Mouse (Mus musculus): ENCODE results near the gene Rnase2b. TPM values are rescaled to one million over a fixed set of nuclear protein-coding genes. Genes with fewer than 3 reads are reported as not detected.

Rnase2b gene
- polyA plus RNA-seq, 1 experiment, result not detected

GRCm38 (mm10) chr14:51128775-51129623 is 33.1 kb upstream of the Rnase2b start:
- TF ChIP-seq EP300 (IDR thresholded peaks at IDR 0.05; ENCODE audit: insufficient read depth, low read depth, low read length) (no peak), CTCF (IDR thresholded peaks at IDR 0.05; ENCODE audit: low read depth, low read length) (no peak), POLR2A (IDR thresholded peaks at IDR 0.05; ENCODE audit: insufficient read depth, low read length) (no peak)
- no peaks in the 10 kb centered on the region for H3K36me3 ChIP-seq (ENCODE audit: control insufficient read depth, insufficient read depth, low read length, poor library complexity, severe bottlenecking)

GRCm38 (mm10) chr14:51129624-51129975 is 32.5 kb upstream of the Rnase2b start:
- no peak for TF ChIP-seq POLR2A (IDR thresholded peaks at IDR 0.05; ENCODE audit: insufficient read depth, low read length)
- no peak for TF ChIP-seq CTCF (IDR thresholded peaks at IDR 0.05; ENCODE audit: low read depth, low read length)
- no peak for TF ChIP-seq EP300 (IDR thresholded peaks at IDR 0.05; ENCODE audit: insufficient read depth, low read depth, low read length)

More at GRCm38 (mm10) chr14:51128775-51129623, 33.1 kb upstream of the Rnase2b start:
- Histone ChIP-seq H3K4me3 (ENCODE audit: low read depth, low read length) (no peak overlapping the region), H3K4me1 (ENCODE audit: control insufficient read depth, insufficient read depth, low read length) (no peaks in the 10 kb centered on the region), H3K27ac (ENCODE audit: insufficient read depth, low read length) (no peak overlapping the region), H3K27me3 (ENCODE audit: control insufficient read depth, insufficient read depth, low read length, poor library complexity, severe bottlenecking) (no peaks in the 10 kb centered on the region), H3K9me3 (replicated peaks; ENCODE audit: control insufficient read depth, insufficient read depth, low read length, poor library complexity, severe bottlenecking) (no peaks in the 10 kb centered on the region), H3K9ac (ENCODE audit: low read depth, poor library complexity, severe bottlenecking) (no peak overlapping the region)

GRCm38 (mm10) chr14:51130315-51130940 is 31.6 kb upstream of the Rnase2b start:
- no peaks in the 10 kb centered on the region for H3K27me3 ChIP-seq (ENCODE audit: control insufficient read depth, insufficient read depth, low read length, poor library complexity, severe bottlenecking)
- TF ChIP-seq POLR2A (IDR thresholded peaks at IDR 0.05; ENCODE audit: insufficient read depth, low read length), result no peak
- no peak for TF ChIP-seq CTCF (IDR thresholded peaks at IDR 0.05; ENCODE audit: low read depth, low read length)
- no peak for TF ChIP-seq EP300 (IDR thresholded peaks at IDR 0.05; ENCODE audit: insufficient read depth, low read depth, low read length)

More at GRCm38 (mm10) chr14:51129624-51129975, 32.5 kb upstream of the Rnase2b start:
- H3K4me1 ChIP-seq (ENCODE audit: control insufficient read depth, insufficient read depth, low read length), result no peaks in the 10 kb centered on the region
- no peak overlapping the region for H3K9ac ChIP-seq (ENCODE audit: low read depth, poor library complexity, severe bottlenecking)
- H3K9me3 ChIP-seq (replicated peaks; ENCODE audit: control insufficient read depth, insufficient read depth, low read length, poor library complexity, severe bottlenecking), result no peaks in the 10 kb centered on the region
- H3K4me3 ChIP-seq (ENCODE audit: low read depth, low read length), result no peak overlapping the region
- H3K36me3 ChIP-seq (ENCODE audit: control insufficient read depth, insufficient read depth, low read length, poor library complexity, severe bottlenecking), result no peaks in the 10 kb centered on the region
- H3K27me3 ChIP-seq (ENCODE audit: control insufficient read depth, insufficient read depth, low read length, poor library complexity, severe bottlenecking), result no peaks in the 10 kb centered on the region
- H3K27ac ChIP-seq (ENCODE audit: insufficient read depth, low read length), result no peak overlapping the region

DNA sequence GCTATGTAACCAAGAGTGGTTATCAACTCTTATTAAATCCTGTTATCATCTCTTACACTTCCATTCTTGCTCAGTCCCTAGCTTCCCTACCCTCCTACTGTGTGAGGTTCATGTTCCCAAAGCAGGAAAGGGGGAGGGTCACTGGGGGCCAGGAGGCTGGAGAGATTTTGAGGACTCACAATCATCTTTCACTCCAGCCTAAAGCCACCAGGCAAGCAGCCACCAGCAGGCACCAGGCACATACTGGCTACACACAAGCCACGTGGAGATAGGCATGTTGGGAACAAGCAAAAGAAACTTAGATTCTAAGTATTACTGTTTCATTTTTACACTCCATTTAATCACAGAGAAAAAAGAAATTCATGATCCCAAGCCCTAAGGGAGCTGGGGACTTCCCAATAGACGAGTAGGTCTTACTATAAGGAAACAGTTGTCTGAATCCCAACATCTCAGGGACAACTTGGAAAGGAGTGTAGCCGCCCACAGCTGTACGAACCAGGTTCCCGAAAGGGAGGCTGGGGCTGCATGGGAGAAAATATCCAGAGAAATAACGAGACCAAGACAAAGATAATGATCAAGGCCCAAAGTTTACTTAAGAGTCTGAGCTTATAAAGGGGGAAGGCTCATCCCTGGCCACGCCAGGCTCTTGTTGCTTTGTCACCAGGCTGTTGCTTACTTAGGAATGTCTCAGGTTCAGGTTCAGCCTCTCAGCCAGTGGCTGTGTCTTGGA is 30.8 kb upstream of the Rnase2b start:
- Histone ChIP-seq H3K4me3 (ENCODE audit: low read depth, low read length) (no peak overlapping the region), H3K9ac (ENCODE audit: low read depth, poor library complexity, severe bottlenecking) (no peak overlapping the region), H3K36me3 (ENCODE audit: control insufficient read depth, insufficient read depth, low read length, poor library complexity, severe bottlenecking) (no peaks in the 10 kb centered on the region), H3K27ac (ENCODE audit: insufficient read depth, low read length) (no peak overlapping the region), H3K4me1 (ENCODE audit: control insufficient read depth, insufficient read depth, low read length) (no peaks in the 10 kb centered on the region), H3K9me3 (replicated peaks; ENCODE audit: control insufficient read depth, insufficient read depth, low read length, poor library complexity, severe bottlenecking) (no peaks in the 10 kb centered on the region), H3K27me3 (ENCODE audit: control insufficient read depth, insufficient read depth, low read length, poor library complexity, severe bottlenecking) (no peaks in the 10 kb centered on the region)
- TF ChIP-seq POLR2A (IDR thresholded peaks at IDR 0.05; ENCODE audit: insufficient read depth, low read length) (no peak), CTCF (IDR thresholded peaks at IDR 0.05; ENCODE audit: low read depth, low read length) (no peak), EP300 (IDR thresholded peaks at IDR 0.05; ENCODE audit: insufficient read depth, low read depth, low read length) (no peak)

More at GRCm38 (mm10) chr14:51130315-51130940, 31.6 kb upstream of the Rnase2b start:
- H3K9me3 ChIP-seq (replicated peaks; ENCODE audit: control insufficient read depth, insufficient read depth, low read length, poor library complexity, severe bottlenecking), result no peaks in the 10 kb centered on the region
- H3K36me3 ChIP-seq (ENCODE audit: control insufficient read depth, insufficient read depth, low read length, poor library complexity, severe bottlenecking), result no peaks in the 10 kb centered on the region
- H3K4me1 ChIP-seq (ENCODE audit: control insufficient read depth, insufficient read depth, low read length), result no peaks in the 10 kb centered on the region
- no peak overlapping the region for H3K9ac ChIP-seq (ENCODE audit: low read depth, poor library complexity, severe bottlenecking)
- H3K27ac ChIP-seq (ENCODE audit: insufficient read depth, low read length), result no peak overlapping the region
- no peak overlapping the region for H3K4me3 ChIP-seq (ENCODE audit: low read depth, low read length)

DNA sequence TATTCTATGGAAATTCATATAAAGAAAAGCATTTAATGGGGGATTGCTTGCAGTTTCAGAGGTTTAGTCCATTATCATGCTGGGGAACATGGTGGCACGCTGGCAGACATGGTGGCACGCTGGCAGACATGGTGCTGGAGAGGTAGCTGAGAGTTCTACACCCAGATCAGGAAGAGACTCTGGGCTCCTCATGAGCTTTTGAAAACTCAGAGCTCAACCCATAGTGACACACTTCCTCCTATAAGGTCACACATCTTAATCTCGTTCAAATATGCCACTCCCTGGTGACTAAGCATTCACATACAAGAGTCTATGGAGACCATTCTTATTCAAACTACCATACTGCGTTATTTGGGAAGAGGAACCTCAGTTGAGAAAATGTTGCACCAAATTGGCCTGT is 29.7 kb upstream of the Rnase2b start:
- TF ChIP-seq EP300 (IDR thresholded peaks at IDR 0.05; ENCODE audit: insufficient read depth, low read depth, low read length) (no peak), CTCF (IDR thresholded peaks at IDR 0.05; ENCODE audit: low read depth, low read length) (no peak), POLR2A (IDR thresholded peaks at IDR 0.05; ENCODE audit: insufficient read depth, low read length) (no peak)
- Histone ChIP-seq H3K27me3 (ENCODE audit: control insufficient read depth, insufficient read depth, low read length, poor library complexity, severe bottlenecking) (no peaks in the 10 kb centered on the region), H3K9ac (ENCODE audit: low read depth, poor library complexity, severe bottlenecking) (no peak overlapping the region), H3K9me3 (replicated peaks; ENCODE audit: control insufficient read depth, insufficient read depth, low read length, poor library complexity, severe bottlenecking) (no peaks in the 10 kb centered on the region), H3K36me3 (ENCODE audit: control insufficient read depth, insufficient read depth, low read length, poor library complexity, severe bottlenecking) (no peaks in the 10 kb centered on the region), H3K4me3 (ENCODE audit: low read depth, low read length) (no peak overlapping the region), H3K4me1 (ENCODE audit: control insufficient read depth, insufficient read depth, low read length) (no peaks in the 10 kb centered on the region), H3K27ac (ENCODE audit: insufficient read depth, low read length) (no peak overlapping the region)
